Comparison of ENCODE assay signal across 16 mouse cellular contexts in the genomic region with DNA sequence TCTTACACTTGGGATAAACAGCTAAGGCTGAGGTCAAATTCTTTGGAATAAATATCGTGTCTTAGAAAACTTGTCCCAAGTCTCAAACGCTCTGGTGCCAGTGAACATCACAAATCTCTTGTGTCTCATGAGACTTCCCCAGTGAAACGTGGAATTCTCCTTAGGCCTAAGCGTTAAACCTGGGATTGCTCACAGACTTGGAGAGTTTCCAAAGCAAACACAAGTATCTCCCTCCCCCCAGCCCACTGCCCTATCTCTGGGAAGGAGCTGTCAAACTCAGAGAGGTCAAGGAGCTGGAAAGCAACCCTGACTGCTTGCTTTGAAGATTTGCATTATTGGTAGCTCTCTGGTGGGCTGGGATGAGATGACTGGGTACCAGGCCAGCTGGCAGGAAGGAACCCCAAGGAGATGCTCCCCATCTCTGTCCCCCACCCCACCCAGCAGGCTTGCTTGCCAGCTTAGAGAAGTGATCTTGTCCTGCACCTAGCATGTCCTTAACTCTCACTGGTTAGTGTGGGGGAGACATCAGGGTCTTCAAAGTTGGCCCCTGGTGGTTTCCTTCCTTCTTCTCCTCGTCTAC.
DNase-seq lines count a peak whose midpoint lies in the region; ATAC-seq lines count a peak whose summit lies in the region.
"Had no signal": no experiment of that assay in that cellular context is flagged by ENCODE, and none has a peak within 500 bp of the region (broad histone marks: within the 10 kb centered on the region; RNA-seq: fewer than 3 reads in every experiment).

No protein-coding gene starts in this region.

- H3K4me3 ChIP-seq in heart, embryonic 13.5 days: no peak overlapping the region
- H3K4me3 ChIP-seq in heart, embryonic 16.5 days (ENCODE audit: low read length): no peak overlapping the region
- H3K4me3 ChIP-seq in liver, embryonic 12.5 days: no peak overlapping the region
- H3K4me3 ChIP-seq in hindbrain, embryonic 10.5 days: no peak overlapping the region
- H3K4me3 ChIP-seq: liver, embryonic 13.5 days; midbrain, embryonic 13.5 days had no signal

- 27% methylated on average over 5 of the region's 5 CpGs for WGBS in heart, embryonic 13.5 days
- WGBS in heart, embryonic 16.5 days: 29% methylated on average over 5 of the region's 5 CpGs
- 33% methylated on average over 5 of the region's 5 CpGs for WGBS in liver, embryonic 12.5 days (ENCODE audit: insufficient replicate concordance)
- WGBS in hindbrain, embryonic 10.5 days: 67% methylated on average over 5 of the region's 5 CpGs

- peak overlapping the region; percentile 49 for H3K27ac ChIP-seq in heart, embryonic 13.5 days (replicated peaks)
- peak overlapping the region; percentile 7; the same call in 1 of the 2 replicates for H3K27ac ChIP-seq in heart, embryonic 16.5 days (ENCODE audit: low read length)
- no peak overlapping the region for H3K27ac ChIP-seq in liver, embryonic 12.5 days
- no peak overlapping the region for H3K27ac ChIP-seq in hindbrain, embryonic 10.5 days
- H3K27ac ChIP-seq: liver, embryonic 13.5 days; midbrain, embryonic 13.5 days had no signal

- no peaks in the 10 kb centered on the region for H3K9me3 ChIP-seq in heart, embryonic 13.5 days
- H3K9me3 ChIP-seq in heart, embryonic 16.5 days (replicated peaks; ENCODE audit: control insufficient read depth, low read length): no peaks in the 10 kb centered on the region
- no peaks in the 10 kb centered on the region for H3K9me3 ChIP-seq in liver, embryonic 12.5 days (replicated peaks)
- H3K9me3 ChIP-seq in hindbrain, embryonic 10.5 days: no peaks in the 10 kb centered on the region
- H3K9me3 ChIP-seq: liver, embryonic 13.5 days; midbrain, embryonic 13.5 days had no signal

- peak; percentile 55 for DNase-seq in adrenal gland, adult 2 months
- no peak for DNase-seq in adrenal gland, adult 18-20 months (ENCODE audit: low spot score in 2 of 2)
- no peak for DNase-seq in heart, postnatal 25 days (ENCODE audit: low spot score)
- peak; percentile 65 for DNase-seq in 3T3-L1 (ENCODE audit: low read depth, low spot score)
- DNase-seq in hindbrain, embryonic 10.5 days (ENCODE audit: low spot score): no peak
- DNase-seq: cerebellum, adult 2 months; kidney, postnatal 25 days; left cerebral cortex, postnatal 4 days; liver, embryonic 13.5 days; lung, postnatal 36 days; thymus, postnatal 14 days had no signal

- no peak overlapping the region for H3K9ac ChIP-seq in heart, embryonic 13.5 days
- no peak overlapping the region for H3K9ac ChIP-seq in heart, embryonic 16.5 days (ENCODE audit: low read length)
- H3K9ac ChIP-seq in liver, embryonic 12.5 days: no peak overlapping the region
- H3K9ac ChIP-seq: liver, embryonic 13.5 days; midbrain, embryonic 13.5 days had no signal

- H3K4me2 ChIP-seq in heart, embryonic 13.5 days: no peak overlapping the region
- no peak overlapping the region for H3K4me2 ChIP-seq in heart, embryonic 16.5 days (ENCODE audit: low read depth, low read length)
- no peak overlapping the region for H3K4me2 ChIP-seq in liver, embryonic 12.5 days
- H3K4me2 ChIP-seq: liver, embryonic 13.5 days; midbrain, embryonic 13.5 days had no signal

- H3K27me3 ChIP-seq in heart, embryonic 13.5 days (replicated peaks): no peaks in the 10 kb centered on the region
- H3K27me3 ChIP-seq in heart, embryonic 16.5 days (ENCODE audit: control insufficient read depth, insufficient read depth, low read length): no peaks in the 10 kb centered on the region
- no peaks in the 10 kb centered on the region; the same call in 1 of the 2 replicates for H3K27me3 ChIP-seq in liver, embryonic 12.5 days (replicated peaks)
- no peaks in the 10 kb centered on the region for H3K27me3 ChIP-seq in hindbrain, embryonic 10.5 days (ENCODE audit: insufficient read depth, poor library complexity, severe bottlenecking)
- H3K27me3 ChIP-seq: liver, embryonic 13.5 days; midbrain, embryonic 13.5 days had no signal

- H3K4me1 ChIP-seq in heart, embryonic 13.5 days: peaks cover 42% of the 10 kb centered on the region
- H3K4me1 ChIP-seq in heart, embryonic 16.5 days (ENCODE audit: control insufficient read depth, insufficient read depth, low read length): peaks cover 12% of the 10 kb centered on the region
- peaks cover 8% of the 10 kb centered on the region; the same call in 1 of the 2 replicates for H3K4me1 ChIP-seq in liver, embryonic 12.5 days
- H3K4me1 ChIP-seq in hindbrain, embryonic 10.5 days (replicated peaks): peaks cover 21% of the 10 kb centered on the region

- no peaks in the 10 kb centered on the region for H3K36me3 ChIP-seq in heart, embryonic 13.5 days
- H3K36me3 ChIP-seq in heart, embryonic 16.5 days (ENCODE audit: control insufficient read depth, insufficient read depth): no peaks in the 10 kb centered on the region
- no peaks in the 10 kb centered on the region for H3K36me3 ChIP-seq in liver, embryonic 12.5 days
- H3K36me3 ChIP-seq in hindbrain, embryonic 10.5 days: no peaks in the 10 kb centered on the region
- H3K36me3 ChIP-seq: liver, embryonic 13.5 days; midbrain, embryonic 13.5 days had no signal

- no peak for ATAC-seq in heart, embryonic 13.5 days (ENCODE audit: extremely low read depth, insufficient number of reproducible peaks, low FRiP score, low TSS enrichment)
- ATAC-seq in heart, embryonic 16.5 days (replicated peaks; ENCODE audit: extremely low read depth, insufficient read depth, low FRiP score): no peak
- no peak for ATAC-seq in liver, embryonic 12.5 days
- ATAC-seq: hindbrain, embryonic 16.5 days; midbrain, embryonic 13.5 days had no signal

- intact Hi-C loops in heart, postnatal 25 days (cut with DNase I): no loop called here

Comparison
In these comparisons a context has a peak if more than half of its experiments do, and no peak if none do; other contexts are left out.
1. DNase-seq: peak in adrenal gland, adult 2 months (single experiment) and 3T3-L1 (single experiment); none in adrenal gland, adult 18-20 months (0 of 2), heart, postnatal 25 days (single experiment) and hindbrain, embryonic 10.5 days (single experiment).
2. H3K27ac ChIP-seq: peak in heart, embryonic 13.5 days (single experiment) and heart, embryonic 16.5 days (single experiment); none in liver, embryonic 12.5 days (single experiment) and hindbrain, embryonic 10.5 days (single experiment).